Mouse (Mus musculus): ENCODE measurements around the gene Marf1. TPM values are rescaled to one million over a fixed set of nuclear protein-coding genes. Genes with fewer than 3 reads are reported as not detected.

Marf1 gene
- polyA plus RNA-seq (2014; fragmentation: Nextera tagmentation; extraction: Ambion mirVana) = 16.8 and 19.1 TPM in 2 replicates

- H3K4me3 ChIP-seq (ENCODE audit: low read depth, low read length) = peak within 1 kb of the TSS; percentile 59
- H3K27me3 ChIP-seq (ENCODE audit: control insufficient read depth, insufficient read depth, low read length) = no peaks in the 10 kb centered on the region; the same call in 1 of the 2 replicates
- H3K9ac ChIP-seq (replicated peaks; ENCODE audit: low read depth, low read length) = peak within 1 kb of the TSS; percentile 61
- no peak within 1 kb of the TSS for H3K27ac ChIP-seq (ENCODE audit: low read depth, low read length)
- ATAC-seq (ENCODE audit: low read depth) = peak; percentile 75
- H3K36me3 ChIP-seq (ENCODE audit: control insufficient read depth, insufficient read depth, low read length) = no peaks in the 10 kb centered on the region
- peaks cover 10% of the 10 kb centered on the region for H3K4me1 ChIP-seq (ENCODE audit: control insufficient read depth, insufficient read depth, low read length)
- 0% methylated on average over 43 of the region's 43 CpGs for WGBS
- peak within 1 kb of the TSS; percentile 81 for H3K4me2 ChIP-seq (ENCODE audit: low read depth, low read length)
- no peaks in the 10 kb centered on the region for H3K9me3 ChIP-seq (ENCODE audit: control insufficient read depth, low read length)
These were observed at the start of gene Marf1, which contains the start of gene Nde1 for GRCm38 (mm10) chr16:14162988-14163416. Marf1 (minus strand) TSS chr16:14163351. Nde1 (plus strand) TSS chr16:14163275.

GRCm38 (mm10) chr16:14198798-14199197 is 35.6 kb upstream of the Marf1 start:
- Histone ChIP-seq H3K36me3 (ENCODE audit: control insufficient read depth, insufficient read depth, low read length) (no peaks in the 10 kb centered on the region), H3K4me1 (ENCODE audit: control insufficient read depth, insufficient read depth, low read length) (no peaks in the 10 kb centered on the region), H3K9ac (replicated peaks; ENCODE audit: low read depth, low read length) (no peak overlapping the region), H3K4me3 (ENCODE audit: low read depth, low read length) (no peak overlapping the region), H3K27ac (ENCODE audit: low read depth, low read length) (no peak overlapping the region), H3K9me3 (ENCODE audit: control insufficient read depth, low read length) (no peaks in the 10 kb centered on the region), H3K27me3 (ENCODE audit: control insufficient read depth, insufficient read depth, low read length) (no peaks in the 10 kb centered on the region), H3K4me2 (ENCODE audit: low read depth, low read length) (no peak overlapping the region)
- no peak for ATAC-seq (ENCODE audit: low read depth)
- WGBS = 85% methylated on average over 4 of the region's 4 CpGs

GRCm38 (mm10) chr16:14195427-14195826 is 32.3 kb upstream of the Marf1 start:
- no peaks in the 10 kb centered on the region for H3K27me3 ChIP-seq (ENCODE audit: control insufficient read depth, insufficient read depth, low read length)
- H3K9ac ChIP-seq (replicated peaks; ENCODE audit: low read depth, low read length) = no peak overlapping the region
- WGBS = 38% methylated on average over 1 of the region's 1 CpGs
- no peak overlapping the region for H3K4me3 ChIP-seq (ENCODE audit: low read depth, low read length)
- no peaks in the 10 kb centered on the region for H3K4me1 ChIP-seq (ENCODE audit: control insufficient read depth, insufficient read depth, low read length)
- H3K9me3 ChIP-seq (ENCODE audit: control insufficient read depth, low read length) = no peaks in the 10 kb centered on the region
- H3K4me2 ChIP-seq (ENCODE audit: low read depth, low read length) = no peak overlapping the region
- H3K36me3 ChIP-seq (ENCODE audit: control insufficient read depth, insufficient read depth, low read length) = peaks cover 2% of the 10 kb centered on the region; the same call in 1 of the 2 replicates
- ATAC-seq (ENCODE audit: low read depth) = no peak
- no peak overlapping the region for H3K27ac ChIP-seq (ENCODE audit: low read depth, low read length)

GRCm38 (mm10) chr16:14194164-14194950 is 31.2 kb upstream of the Marf1 start:
- WGBS = 72% methylated on average over 9 of the region's 9 CpGs
- no peak overlapping the region for H3K4me2 ChIP-seq (ENCODE audit: low read depth, low read length)

GRCm38 (mm10) chr16:14185516-14185915 is 22.4 kb upstream of the Marf1 start:
- Histone ChIP-seq H3K27ac (ENCODE audit: low read depth, low read length) (no peak overlapping the region), H3K36me3 (ENCODE audit: control insufficient read depth, insufficient read depth, low read length) (peaks cover 2% of the 10 kb centered on the region; the same call in 1 of the 2 replicates), H3K9ac (replicated peaks; ENCODE audit: low read depth, low read length) (no peak overlapping the region), H3K27me3 (ENCODE audit: control insufficient read depth, insufficient read depth, low read length) (no peaks in the 10 kb centered on the region), H3K4me2 (ENCODE audit: low read depth, low read length) (no peak overlapping the region), H3K4me3 (ENCODE audit: low read depth, low read length) (no peak overlapping the region), H3K9me3 (ENCODE audit: control insufficient read depth, low read length) (no peaks in the 10 kb centered on the region), H3K4me1 (ENCODE audit: control insufficient read depth, insufficient read depth, low read length) (no peaks in the 10 kb centered on the region)
- 96% methylated on average over 5 of the region's 5 CpGs for WGBS
- ATAC-seq (ENCODE audit: low read depth) = no peak

More at GRCm38 (mm10) chr16:14194164-14194950, 31.2 kb upstream of the Marf1 start:
- Histone ChIP-seq H3K4me3 (ENCODE audit: low read depth, low read length) (no peak overlapping the region), H3K27me3 (ENCODE audit: control insufficient read depth, insufficient read depth, low read length) (no peaks in the 10 kb centered on the region), H3K27ac (ENCODE audit: low read depth, low read length) (no peak overlapping the region), H3K9me3 (ENCODE audit: control insufficient read depth, low read length) (no peaks in the 10 kb centered on the region), H3K36me3 (ENCODE audit: control insufficient read depth, insufficient read depth, low read length) (peaks cover 3% of the 10 kb centered on the region; the same call in 1 of the 2 replicates), H3K4me1 (ENCODE audit: control insufficient read depth, insufficient read depth, low read length) (no peaks in the 10 kb centered on the region), H3K9ac (replicated peaks; ENCODE audit: low read depth, low read length) (no peak overlapping the region)
- ATAC-seq (ENCODE audit: low read depth) = no peak

GRCm38 (mm10) chr16:14183856-14184255 is 20.7 kb upstream of the Marf1 start:
- no peak for ATAC-seq (ENCODE audit: low read depth)

GRCm38 (mm10) chr16:14182360-14182759 is 19.2 kb upstream of the Marf1 start:
- Histone ChIP-seq H3K9me3 (ENCODE audit: control insufficient read depth, low read length) (no peaks in the 10 kb centered on the region), H3K9ac (replicated peaks; ENCODE audit: low read depth, low read length) (no peak overlapping the region), H3K27me3 (ENCODE audit: control insufficient read depth, insufficient read depth, low read length) (no peaks in the 10 kb centered on the region), H3K4me2 (ENCODE audit: low read depth, low read length) (no peak overlapping the region), H3K27ac (ENCODE audit: low read depth, low read length) (no peak overlapping the region), H3K4me1 (ENCODE audit: control insufficient read depth, insufficient read depth, low read length) (no peaks in the 10 kb centered on the region), H3K4me3 (ENCODE audit: low read depth, low read length) (no peak overlapping the region), H3K36me3 (ENCODE audit: control insufficient read depth, insufficient read depth, low read length) (no peaks in the 10 kb centered on the region)
- WGBS = 69% methylated on average over 5 of the region's 5 CpGs
- peak; percentile 38; the same call in 1 of the 2 replicates for ATAC-seq (ENCODE audit: low read depth)

More at GRCm38 (mm10) chr16:14183856-14184255, 20.7 kb upstream of the Marf1 start:
- WGBS = 80% methylated on average over 1 of the region's 1 CpGs
- no peak overlapping the region for H3K9ac ChIP-seq (replicated peaks; ENCODE audit: low read depth, low read length)
- H3K27me3 ChIP-seq (ENCODE audit: control insufficient read depth, insufficient read depth, low read length) = no peaks in the 10 kb centered on the region
- H3K9me3 ChIP-seq (ENCODE audit: control insufficient read depth, low read length) = no peaks in the 10 kb centered on the region
- no peak overlapping the region for H3K27ac ChIP-seq (ENCODE audit: low read depth, low read length)
- H3K4me2 ChIP-seq (ENCODE audit: low read depth, low read length) = no peak overlapping the region
- H3K4me3 ChIP-seq (ENCODE audit: low read depth, low read length) = no peak overlapping the region
- no peaks in the 10 kb centered on the region for H3K36me3 ChIP-seq (ENCODE audit: control insufficient read depth, insufficient read depth, low read length)
- no peaks in the 10 kb centered on the region for H3K4me1 ChIP-seq (ENCODE audit: control insufficient read depth, insufficient read depth, low read length)

GRCm38 (mm10) chr16:14180163-14180733 is 17.1 kb upstream of the Marf1 start:
- Histone ChIP-seq H3K4me2 (ENCODE audit: low read depth, low read length) (no peak overlapping the region), H3K36me3 (ENCODE audit: control insufficient read depth, insufficient read depth, low read length) (no peaks in the 10 kb centered on the region), H3K9me3 (ENCODE audit: control insufficient read depth, low read length) (no peaks in the 10 kb centered on the region), H3K9ac (replicated peaks; ENCODE audit: low read depth, low read length) (no peak overlapping the region), H3K27me3 (ENCODE audit: control insufficient read depth, insufficient read depth, low read length) (no peaks in the 10 kb centered on the region), H3K4me1 (ENCODE audit: control insufficient read depth, insufficient read depth, low read length) (no peaks in the 10 kb centered on the region), H3K4me3 (ENCODE audit: low read depth, low read length) (no peak overlapping the region), H3K27ac (ENCODE audit: low read depth, low read length) (no peak overlapping the region)
- 87% methylated on average over 6 of the region's 6 CpGs for WGBS
- no peak for ATAC-seq (ENCODE audit: low read depth)

GRCm38 (mm10) chr16:14178041-14178440 is 14.9 kb upstream of the Marf1 start:
- Histone ChIP-seq H3K9ac (replicated peaks; ENCODE audit: low read depth, low read length) (no peak overlapping the region), H3K27me3 (ENCODE audit: control insufficient read depth, insufficient read depth, low read length) (no peaks in the 10 kb centered on the region), H3K36me3 (ENCODE audit: control insufficient read depth, insufficient read depth, low read length) (no peaks in the 10 kb centered on the region; the same call in 1 of the 2 replicates), H3K9me3 (ENCODE audit: control insufficient read depth, low read length) (no peaks in the 10 kb centered on the region), H3K4me1 (ENCODE audit: control insufficient read depth, insufficient read depth, low read length) (no peaks in the 10 kb centered on the region), H3K27ac (ENCODE audit: low read depth, low read length) (no peak overlapping the region), H3K4me2 (ENCODE audit: low read depth, low read length) (no peak overlapping the region), H3K4me3 (ENCODE audit: low read depth, low read length) (no peak overlapping the region)
- WGBS = 87% methylated on average over 3 of the region's 3 CpGs
- no peak for ATAC-seq (ENCODE audit: low read depth)
